Mouse (Mus musculus): ENCODE data around the gene Sf3a1. TPM values are rescaled to one million over a fixed set of nuclear protein-coding genes. Genes with fewer than 3 reads are reported as not detected.

The Sf3a1 gene
- total and polyA plus RNA-seq, 3 experiments, result 32.1 to 101 (median 77.0) TPM

DNA sequence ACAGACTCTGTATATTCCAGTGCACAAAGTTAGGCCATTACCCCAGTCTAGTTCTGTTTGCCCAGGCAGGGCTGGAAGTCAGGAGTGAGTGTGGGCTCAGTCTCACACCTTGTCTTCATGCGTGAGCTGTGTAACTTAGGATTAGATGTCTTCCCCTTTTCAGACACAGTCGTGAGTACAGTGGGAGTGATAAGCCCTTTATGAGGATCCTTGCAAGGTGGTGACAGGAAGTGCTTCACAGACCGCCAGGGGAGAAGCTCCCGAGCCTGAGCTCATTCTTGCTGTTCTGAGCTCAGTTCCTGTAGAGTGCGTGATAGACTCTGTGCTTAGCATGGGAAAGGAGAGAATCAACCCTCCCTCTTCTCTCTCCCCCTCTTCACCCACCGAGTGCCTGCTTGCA is 46.4 kb downstream of the Sf3a1 start (continued):
- no peak for TF ChIP-seq JUND (IDR thresholded peaks at IDR 0.05; ENCODE audit: low read depth, low read length)
- peak; percentile 76 for TF ChIP-seq TBP (IDR thresholded peaks at IDR 0.05; ENCODE audit: low read depth, low read length)
- no peak for TF ChIP-seq CHD1 (IDR thresholded peaks at IDR 0.05; ENCODE audit: low read depth, low read length)
- no peak for TF ChIP-seq MYB (IDR thresholded peaks at IDR 0.05; ENCODE audit: low read depth, low read length)
- no peak for TF ChIP-seq ZMIZ1 (IDR thresholded peaks at IDR 0.05; ENCODE audit: low read depth, low read length)
- 0 out of 2 replicates have a peak, but pooled peaks have one; percentile 18 for TF ChIP-seq SMC3 (IDR thresholded peaks at IDR 0.05; ENCODE audit: low read depth, low read length)
- TF ChIP-seq GATA1 (IDR thresholded peaks at IDR 0.05; ENCODE audit: low read depth, low read length), result peak; percentile 91
- no peak for TF ChIP-seq USF2 (IDR thresholded peaks at IDR 0.05; ENCODE audit: borderline replicate concordance in 1 of 2, insufficient read depth in 1 of 2, low read depth in 1 of 2, low read length in 2 of 2)
- peak; percentile 58 for TF ChIP-seq HCFC1 (IDR thresholded peaks at IDR 0.05; ENCODE audit: low read depth, low read length)
- TF ChIP-seq POLR2AphosphoS5 (IDR thresholded peaks at IDR 0.05; ENCODE audit: borderline replicate concordance, low read depth, low read length), result no peak
- TF ChIP-seq RCOR1 (IDR thresholded peaks at IDR 0.05; ENCODE audit: low read depth, low read length), result peak; percentile 65; the same call in 1 of the 2 replicates
- no peak for TF ChIP-seq ZKSCAN1 (IDR thresholded peaks at IDR 0.05; ENCODE audit: low read depth, low read length)
- peak; percentile 61 for TF ChIP-seq TCF12 (IDR thresholded peaks at IDR 0.05; ENCODE audit: low read depth, low read length)
- no peak; the same call in 1 of the 2 replicates for TF ChIP-seq CHD2 (IDR thresholded peaks at IDR 0.05; ENCODE audit: low read length)
- TF ChIP-seq NELFE (IDR thresholded peaks at IDR 0.05; ENCODE audit: low read depth, low read length), result no peak

- Histone ChIP-seq H3K27ac (ENCODE audit: control insufficient read depth, low read depth, low read length) (no peak overlapping the region), H3K79me2 (ENCODE audit: control insufficient read depth, insufficient read depth, low read length, poor library complexity) (no peaks in the 10 kb centered on the region), H3K36me3 (ENCODE audit: control insufficient read depth in 1 of 2, insufficient read depth in 2 of 2, low read length in 2 of 2) (peaks cover 2 to 26% of the 10 kb centered on the region in 2 experiments), H3K27me3 (ENCODE audit: control insufficient read depth in 1 of 2, insufficient read depth in 2 of 2, low read length in 2 of 2) (no peaks in the 10 kb centered on the region), H3K4me1 (ENCODE audit: control insufficient read depth in 1 of 2, insufficient read depth in 2 of 2, low read length in 2 of 2) (peaks cover 20 to 30% of the 10 kb centered on the region in 2 experiments), H3K9ac (ENCODE audit: control insufficient read depth, low read depth, low read length, poor library complexity, severe bottlenecking) (no peak overlapping the region), H3K9me3 (replicated peaks; ENCODE audit: insufficient read depth, low read length) (no peaks in the 10 kb centered on the region), H3K4me3 (ENCODE audit: control insufficient read depth in 1 of 2, insufficient read depth in 1 of 2, low read depth in 2 of 2, low read length in 2 of 2) (no peak overlapping the region)
- TF ChIP-seq CHD2 (IDR thresholded peaks at IDR 0.05; ENCODE audit: low read length), result no peak
- no peak for TF ChIP-seq MEF2A (IDR thresholded peaks at IDR 0.05; ENCODE audit: extremely low read depth, insufficient replicate concordance, low read depth, low read length, poor library complexity, severe bottlenecking)
- no peak for TF ChIP-seq TCF12 (IDR thresholded peaks at IDR 0.05; ENCODE audit: low read depth, low read length)
- no peak for TF ChIP-seq HCFC1 (IDR thresholded peaks at IDR 0.05; ENCODE audit: low read depth, low read length)
- DNase-seq (ENCODE audit: low read depth, low spot score), result no peak
Observed at GRCm38 (mm10) chr11:4207655-4208054, 47.5 kb downstream of the Sf3a1 start.

DNA sequence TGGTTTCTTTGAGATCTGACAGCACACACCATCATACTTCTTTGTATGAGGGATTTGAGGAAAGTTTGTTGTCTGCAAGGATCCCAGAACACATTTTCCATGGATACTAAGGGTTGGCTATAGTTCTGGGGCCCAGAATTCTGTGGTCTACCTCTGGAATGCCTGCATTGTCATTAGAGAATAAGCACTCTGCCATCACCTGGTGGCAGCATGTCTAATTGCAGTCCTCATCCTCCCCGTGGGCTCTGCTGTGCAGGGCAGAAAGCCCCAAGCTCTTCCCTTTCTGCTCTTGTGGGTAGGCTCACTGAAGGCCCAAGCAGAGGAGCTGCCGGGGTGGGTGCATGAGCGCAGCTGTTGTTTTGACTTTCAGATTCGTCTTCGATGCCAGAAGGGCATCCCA is 49.4 kb downstream of the Sf3a1 start:
- no peak overlapping the region for H3K27ac ChIP-seq (ENCODE audit: control insufficient read depth, low read depth, low read length)
- TF ChIP-seq RAD21 (IDR thresholded peaks at IDR 0.05; ENCODE audit: low read depth, low read length) (peak; percentile 47), ZNF384 (IDR thresholded peaks at IDR 0.05; ENCODE audit: low read depth, low read length) (no peak), BHLHE40 (IDR thresholded peaks at IDR 0.05; ENCODE audit: borderline replicate concordance, low read depth, low read length) (no peak), CTCF (IDR thresholded peaks at IDR 0.05 in 2 of 3, conservative IDR thresholded peaks at IDR 0.05 in 1 of 3; ENCODE audit: control insufficient read depth in 1 of 3, insufficient read depth in 1 of 3, low read depth in 2 of 3, low read length in 3 of 3, poor library complexity in 1 of 3, severe bottlenecking in 1 of 3) (peak; percentile 11 to 55 (median 50); a peak in 4 of 6 replicates), SMC3 (IDR thresholded peaks at IDR 0.05; ENCODE audit: low read depth, low read length) (peak; percentile 53), MYB (IDR thresholded peaks at IDR 0.05; ENCODE audit: low read depth, low read length) (no peak)
- H3K79me2 ChIP-seq (ENCODE audit: control insufficient read depth, insufficient read depth, low read length, poor library complexity), result no peaks in the 10 kb centered on the region
- no peak overlapping the region for H3K4me3 ChIP-seq (ENCODE audit: control insufficient read depth in 1 of 2, insufficient read depth in 1 of 2, low read depth in 2 of 2, low read length in 2 of 2)
- H3K27me3 ChIP-seq (ENCODE audit: control insufficient read depth in 1 of 2, insufficient read depth in 2 of 2, low read length in 2 of 2), result no peaks in the 10 kb centered on the region
- no peaks in the 10 kb centered on the region for H3K9me3 ChIP-seq (replicated peaks; ENCODE audit: insufficient read depth, low read length)
- H3K9ac ChIP-seq (ENCODE audit: control insufficient read depth, low read depth, low read length, poor library complexity, severe bottlenecking), result no peak overlapping the region
- peaks cover 10 to 19% of the 10 kb centered on the region in 2 experiments for H3K4me1 ChIP-seq (ENCODE audit: control insufficient read depth in 1 of 2, insufficient read depth in 2 of 2, low read length in 2 of 2)
- DNase-seq (ENCODE audit: low read depth, low spot score), result no peak
- peaks cover 2 to 12% of the 10 kb centered on the region in 2 experiments for H3K36me3 ChIP-seq (ENCODE audit: control insufficient read depth in 1 of 2, insufficient read depth in 2 of 2, low read length in 2 of 2)
